Mouse (Mus musculus) heart, embryonic 15.5 days (tissue): ENCODE measurements around the gene Snx33. TPM values are rescaled to one million over a fixed set of nuclear protein-coding genes. Genes with fewer than 3 reads are reported as not detected.
A peak's percentile ranks its signal among the peaks of the same experiment; 100 is the strongest.
"Not testable (repeated sequence)": the region's sequence is repeated elsewhere in the genome, so short reads cannot be mapped to it uniquely, and the experiment has no call there.

Experiments
- ATAC-seq: fragments of 200-750 bp; cut with Nextera tagmentation; replicated peaks from 2 replicates; pipeline ENCODE4 v1.8.0; 2017; ENCODE audit warnings: low read depth, moderate TSS enrichment; ENCODE audit not compliant: insufficient number of reproducible peaks, insufficient read depth, low FRiP score
- H3K27ac ChIP-seq: fragments of 300-500 bp; sonication (generic); 2 replicates; pipeline ENCODE4 v1.5.1; 2015; ENCODE audit warnings: mild to moderate bottlenecking, inconsistent platforms
- H3K27me3 ChIP-seq: fragments of 300-500 bp; sonication (generic); 2 replicates; pipeline ENCODE4 v1.6.1; 2015; ENCODE audit warnings: inconsistent platforms
- H3K36me3 ChIP-seq: fragments of 300-500 bp; sonication (generic); 2 replicates; pipeline ENCODE4 v1.6.1; 2015; ENCODE audit warnings: mild to moderate bottlenecking, inconsistent platforms
- H3K4me1 ChIP-seq: fragments of 300-500 bp; sonication (generic); replicated peaks from 2 replicates; pipeline ENCODE4 v1.6.1; 2015; ENCODE audit warnings: inconsistent platforms
- H3K4me2 ChIP-seq: fragments of 300-500 bp; sonication (generic); 2 replicates; pipeline ENCODE4 v1.6.1; 2015; ENCODE audit warnings: inconsistent platforms, mild to moderate bottlenecking, moderate library complexity
- H3K4me3 ChIP-seq: fragments of 300-500 bp; sonication (generic); 2 replicates; pipeline ENCODE4 v1.5.1; 2015; ENCODE audit warnings: mild to moderate bottlenecking, inconsistent platforms
- H3K9ac ChIP-seq: fragments of 300-500 bp; sonication (generic); 2 replicates; pipeline ENCODE4 v1.6.1; 2015; ENCODE audit warnings: mild to moderate bottlenecking, inconsistent platforms
- H3K9me3 ChIP-seq: fragments of 300-500 bp; sonication (generic); replicated peaks from 2 replicates; pipeline ENCODE4 v1.6.1; 2016; ENCODE audit warnings: inconsistent platforms
- WGBS: fragments of 180-500 bp; shearing (Covaris S2); methylation state at CpG from one replicate; pipeline ENCODE4 v1.1.7; 2015; ENCODE audit warnings: mixed read lengths; 5-methylcytosine and 5-hydroxymethylcytosine counted together
- polyA plus RNA-seq: library from polyadenylated mRNA; unstranded; fragments of >200 nt; fragmentation: Nextera tagmentation; extraction: Ambion mirVana; gene quantifications from 2 replicates; pipeline ENCODE4 v1.2.1, GENCODE M21; 2015

Gene Snx33
- polyA plus RNA-seq, 1 experiment from 2014 or later: 7.0 TPM

- 5% methylated on average over 7 of the region's 7 CpGs for WGBS
- H3K4me1 ChIP-seq: peaks cover 55% of the 10 kb centered on the region
These were observed 3.5 kb downstream of the Snx33 start for GRCm38 (mm10) chr9:56924651-56925027.

GRCm38 (mm10) chr9:56923841-56924650 is 4.1 kb downstream of the Snx33 start:
- Histone ChIP-seq H3K36me3 (peaks cover 15% of the 10 kb centered on the region), H3K4me1 (peaks cover 55% of the 10 kb centered on the region), H3K27ac (peak overlapping the region; percentile 89), H3K4me3 (peak overlapping the region; percentile 75), H3K27me3 (no peaks in the 10 kb centered on the region), H3K4me2 (peak overlapping the region; percentile 95), H3K9me3 (no peaks in the 10 kb centered on the region), H3K9ac (peak overlapping the region; percentile 80)
- ATAC-seq: no peak; the same call in 1 of the 2 replicates
- WGBS: 36% methylated on average over 8 of the region's 8 CpGs

More at GRCm38 (mm10) chr9:56924651-56925027, 3.5 kb downstream of the Snx33 start:
- H3K9me3 ChIP-seq: no peaks in the 10 kb centered on the region
- H3K27ac ChIP-seq: peak overlapping the region; percentile 89
- ATAC-seq: peak; percentile 81
- H3K36me3 ChIP-seq: peaks cover 15% of the 10 kb centered on the region
- H3K27me3 ChIP-seq: no peaks in the 10 kb centered on the region
- H3K9ac ChIP-seq: peak overlapping the region; percentile 80
- H3K4me3 ChIP-seq: peak overlapping the region; percentile 75
- H3K4me2 ChIP-seq: peak overlapping the region; percentile 95

- no peak for ATAC-seq
- H3K9ac ChIP-seq: peak overlapping the region; percentile 80; the same call in 1 of the 2 replicates
- H3K27me3 ChIP-seq: no peaks in the 10 kb centered on the region
- H3K4me2 ChIP-seq: peak overlapping the region; percentile 95
- peak overlapping the region; percentile 89 for H3K27ac ChIP-seq
- peaks cover 22% of the 10 kb centered on the region for H3K36me3 ChIP-seq
- peaks cover 48% of the 10 kb centered on the region for H3K4me1 ChIP-seq
- WGBS: 83% methylated on average over 4 of the region's 4 CpGs
- H3K9me3 ChIP-seq: no peaks in the 10 kb centered on the region
- peak overlapping the region; percentile 75; the same call in 1 of the 2 replicates for H3K4me3 ChIP-seq
These were observed 5.4 kb downstream of the Snx33 start for GRCm38 (mm10) chr9:56922746-56923145.

GRCm38 (mm10) chr9:56918466-56918865 is 9.7 kb downstream of the Snx33 start:
- Histone ChIP-seq H3K9ac (no peak overlapping the region), H3K9me3 (no peaks in the 10 kb centered on the region), H3K4me3 (no peak overlapping the region), H3K27me3 (no peaks in the 10 kb centered on the region), H3K4me2 (no peak overlapping the region), H3K27ac (no peak overlapping the region), H3K4me1 (peaks cover 9% of the 10 kb centered on the region), H3K36me3 (peaks cover 29% of the 10 kb centered on the region)
- 92% methylated on average over 13 of the region's 13 CpGs for WGBS
- ATAC-seq: no peak

- Histone ChIP-seq H3K4me2 (no peak overlapping the region), H3K4me1 (no peaks in the 10 kb centered on the region), H3K27me3 (no peaks in the 10 kb centered on the region), H3K36me3 (peaks cover 27% of the 10 kb centered on the region), H3K4me3 (no peak overlapping the region), H3K9me3 (no peaks in the 10 kb centered on the region), H3K27ac (no peak overlapping the region), H3K9ac (no peak overlapping the region)
- ATAC-seq: no peak
- WGBS: 90% methylated on average over 2 of the region's 2 CpGs
These were observed 11.0 kb downstream of the Snx33 start for GRCm38 (mm10) chr9:56917131-56917530.

- 61% methylated on average over 5 of the region's 5 CpGs for WGBS
- Histone ChIP-seq H3K4me2 (no peak overlapping the region), H3K27ac (no peak overlapping the region), H3K27me3 (no peaks in the 10 kb centered on the region), H3K36me3 (peaks cover 15% of the 10 kb centered on the region; the same call in 1 of the 2 replicates), H3K9ac (no peak overlapping the region), H3K9me3 (no peaks in the 10 kb centered on the region), H3K4me3 (no peak overlapping the region), H3K4me1 (no peaks in the 10 kb centered on the region)
- ATAC-seq: no peak
These were observed 12.3 kb downstream of the Snx33 start for GRCm38 (mm10) chr9:56915695-56916410.

- ATAC-seq: no peak
These were observed 13.1 kb downstream of the Snx33 start for GRCm38 (mm10) chr9:56915116-56915515.

GRCm38 (mm10) chr9:56913991-56914390 is 14.2 kb downstream of the Snx33 start:
- Histone ChIP-seq H3K4me2 (no peak overlapping the region), H3K36me3 (peaks cover 14% of the 10 kb centered on the region; the same call in 1 of the 2 replicates), H3K27ac (no peak overlapping the region), H3K9me3 (no peaks in the 10 kb centered on the region), H3K9ac (no peak overlapping the region), H3K4me1 (no peaks in the 10 kb centered on the region), H3K4me3 (no peak overlapping the region), H3K27me3 (no peaks in the 10 kb centered on the region)
- 84% methylated on average over 9 of the region's 9 CpGs for WGBS
- ATAC-seq: 0 out of 2 replicates have a peak, but pooled peaks have one; percentile 44

More at GRCm38 (mm10) chr9:56915116-56915515, 13.1 kb downstream of the Snx33 start:
- H3K4me3 ChIP-seq: no peak overlapping the region
- no peak overlapping the region for H3K4me2 ChIP-seq
- H3K36me3 ChIP-seq: peaks cover 14% of the 10 kb centered on the region; the same call in 1 of the 2 replicates
- no peaks in the 10 kb centered on the region for H3K27me3 ChIP-seq
- H3K9me3 ChIP-seq: no peaks in the 10 kb centered on the region
- 73% methylated on average over 1 of the region's 1 CpGs for WGBS
- H3K27ac ChIP-seq: no peak overlapping the region
- no peaks in the 10 kb centered on the region for H3K4me1 ChIP-seq
- no peak overlapping the region for H3K9ac ChIP-seq

- H3K27me3 ChIP-seq: no peaks in the 10 kb centered on the region
- H3K36me3 ChIP-seq: no peaks in the 10 kb centered on the region
These were observed 17.2 kb downstream of the Snx33 start for GRCm38 (mm10) chr9:56911017-56911416.

GRCm38 (mm10) chr9:56909991-56910390 is 18.2 kb downstream of the Snx33 start:
- not testable (repeated sequence) for H3K27ac ChIP-seq, H3K4me2 ChIP-seq, H3K4me1 ChIP-seq, H3K27me3 ChIP-seq, H3K36me3 ChIP-seq, H3K4me3 ChIP-seq, H3K9me3 ChIP-seq, H3K9ac ChIP-seq, ATAC-seq
- 40% methylated on average over 4 of the region's 4 CpGs for WGBS

More at GRCm38 (mm10) chr9:56911017-56911416, 17.2 kb downstream of the Snx33 start:
- WGBS: 30% methylated on average over 1 of the region's 1 CpGs
- H3K9me3 ChIP-seq: no peaks in the 10 kb centered on the region
- no peak for ATAC-seq
- H3K9ac ChIP-seq: no peak overlapping the region
- no peaks in the 10 kb centered on the region for H3K4me1 ChIP-seq
- H3K27ac ChIP-seq: no peak overlapping the region
- no peak overlapping the region for H3K4me2 ChIP-seq
- no peak overlapping the region for H3K4me3 ChIP-seq

GRCm38 (mm10) chr9:56907549-56907948 is 20.6 kb downstream of the Snx33 start:
- no peaks in the 10 kb centered on the region for H3K27me3 ChIP-seq
- no peak for ATAC-seq
- no peak overlapping the region for H3K27ac ChIP-seq
- H3K36me3 ChIP-seq: no peaks in the 10 kb centered on the region
- no peaks in the 10 kb centered on the region for H3K9me3 ChIP-seq
- H3K4me1 ChIP-seq: no peaks in the 10 kb centered on the region
- WGBS: 53% methylated on average over 9 of the region's 9 CpGs
- H3K9ac ChIP-seq: no peak overlapping the region
- no peak overlapping the region for H3K4me3 ChIP-seq
- H3K4me2 ChIP-seq: no peak overlapping the region
